9 mouse cellular contexts compared by ENCODE assay signal in the genomic region with DNA sequence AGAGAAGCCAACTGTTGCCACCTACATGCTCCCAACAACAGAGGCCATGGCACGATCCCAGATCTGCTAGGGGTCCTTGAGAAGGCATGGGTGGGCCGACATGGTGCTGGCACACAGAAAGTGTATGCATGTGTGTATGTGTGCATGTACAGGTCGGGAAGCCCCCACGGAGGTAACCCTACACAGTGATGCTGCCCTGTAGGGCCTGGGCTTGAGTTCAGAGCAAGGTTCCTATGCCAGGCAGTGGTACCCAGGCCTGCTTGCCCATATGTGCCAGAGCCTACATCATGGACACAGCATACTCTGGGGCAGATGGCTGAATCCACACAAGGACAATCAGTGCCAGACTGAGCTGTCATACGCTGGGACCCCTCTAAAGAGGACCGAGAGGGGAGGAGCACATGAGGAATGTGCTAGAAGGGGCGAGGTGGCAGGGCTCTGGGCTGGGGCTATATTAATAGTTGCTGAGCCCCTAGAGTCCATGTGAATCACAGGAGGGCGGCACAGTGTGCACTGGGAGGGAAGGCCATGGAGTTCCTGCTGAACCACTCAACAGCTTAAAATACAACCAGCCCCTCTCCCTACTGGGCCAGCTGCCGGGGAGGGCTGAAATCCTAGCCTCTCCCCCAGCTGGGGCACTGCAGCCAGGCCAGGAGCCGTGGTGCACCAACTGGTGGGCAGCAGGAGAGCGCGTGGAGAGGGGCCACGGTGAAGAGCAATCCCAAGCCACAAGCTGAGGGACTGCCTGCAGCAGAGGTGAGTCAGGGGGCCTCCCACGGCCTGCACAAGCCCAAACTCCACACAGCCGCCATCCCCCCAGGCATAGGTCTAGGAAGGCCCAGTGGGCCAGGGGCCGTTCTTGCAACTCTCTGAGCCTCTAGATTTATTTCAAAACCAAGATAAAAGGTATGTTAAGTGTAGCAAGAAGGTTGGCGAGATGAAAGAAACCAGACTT. TPM values are rescaled to one million over a fixed set of nuclear protein-coding genes. Genes with fewer than 3 reads are reported as not detected.
DNase-seq lines count a peak whose midpoint lies in the region; ATAC-seq and TF ChIP-seq lines count a peak whose summit lies in the region.
"Had no signal": no experiment of that assay in that cellular context is flagged by ENCODE, and none has a peak within 500 bp of the region (broad histone marks: within the 10 kb centered on the region; RNA-seq: fewer than 3 reads in every experiment).

No protein-coding gene starts in this region.

- no peak for ATAC-seq in hindbrain, embryonic 12.5 days (ENCODE audit: low FRiP score)
- ATAC-seq in hindbrain, embryonic 14.5 days (ENCODE audit: low FRiP score) = no peak
- ATAC-seq in forebrain, embryonic 13.5 days = peak; percentile 9; the same call in 1 of the 2 replicates
- ATAC-seq in intestine, embryonic 16.5 days = no peak

- no peaks in the 10 kb centered on the region for H3K9me3 ChIP-seq in hindbrain, embryonic 12.5 days (replicated peaks)
- no peaks in the 10 kb centered on the region for H3K9me3 ChIP-seq in hindbrain, embryonic 14.5 days (ENCODE audit: control insufficient read depth, low read length)
- H3K9me3 ChIP-seq in forebrain, embryonic 13.5 days (replicated peaks) = no peaks in the 10 kb centered on the region
- H3K9me3 ChIP-seq in intestine, embryonic 16.5 days (ENCODE audit: control insufficient read depth, low read length) = no peaks in the 10 kb centered on the region

- no peaks in the 10 kb centered on the region for H3K27me3 ChIP-seq in hindbrain, embryonic 12.5 days
- no peaks in the 10 kb centered on the region for H3K27me3 ChIP-seq in hindbrain, embryonic 14.5 days (ENCODE audit: control insufficient read depth, insufficient read depth, low read length)
- no peaks in the 10 kb centered on the region for H3K27me3 ChIP-seq in forebrain, embryonic 13.5 days
- H3K27me3 ChIP-seq in intestine, embryonic 16.5 days (replicated peaks; ENCODE audit: control insufficient read depth, insufficient read depth, low read length) = no peaks in the 10 kb centered on the region
- H3K27me3 ChIP-seq in thymus, adult 2 months (ENCODE audit: control insufficient read depth, insufficient read depth, low read length) = no peaks in the 10 kb centered on the region

- peak overlapping the region; percentile 25; the same call in 1 of the 2 replicates for H3K27ac ChIP-seq in hindbrain, embryonic 12.5 days
- H3K27ac ChIP-seq in hindbrain, embryonic 14.5 days = no peak overlapping the region
- no peak overlapping the region for H3K27ac ChIP-seq in forebrain, embryonic 13.5 days
- no peak overlapping the region for H3K27ac ChIP-seq in intestine, embryonic 16.5 days (ENCODE audit: low read length)
- no peak overlapping the region for H3K27ac ChIP-seq in thymus, adult 2 months (ENCODE audit: control insufficient read depth, insufficient read depth, low read length)

- no peak for DNase-seq in hindbrain, embryonic 14.5 days (ENCODE audit: low spot score)
- DNase-seq in right cerebral cortex, postnatal 10 days (ENCODE audit: low spot score in 2 of 2) = peak; percentile 25 to 33
- no peak for DNase-seq in right cerebral cortex, adult 18-20 months
- DNase-seq in B cell, adult 2 months = no peak
- no peak for DNase-seq in thymus, adult 2 months

- H3K9ac ChIP-seq in hindbrain, embryonic 12.5 days = 0 out of 2 replicates have a peak overlapping the region, but pooled peaks have one; percentile 2
- H3K9ac ChIP-seq in hindbrain, embryonic 14.5 days = no peak overlapping the region
- H3K9ac ChIP-seq in forebrain, embryonic 13.5 days = 0 out of 2 replicates have a peak overlapping the region, but pooled peaks have one; percentile 27
- peak overlapping the region; percentile 36 for H3K9ac ChIP-seq in intestine, embryonic 16.5 days (ENCODE audit: low read depth, low read length)

- WGBS in hindbrain, embryonic 12.5 days = 69% methylated on average over 17 of the region's 17 CpGs
- WGBS in hindbrain, embryonic 14.5 days = 80% methylated on average over 17 of the region's 17 CpGs
- 82% methylated on average over 17 of the region's 17 CpGs for WGBS in forebrain, embryonic 13.5 days
- 65% methylated on average over 17 of the region's 17 CpGs for WGBS in intestine, embryonic 16.5 days
- WGBS in thymus, adult 2 months = 92% methylated on average over 17 of the region's 17 CpGs

- H3K4me3 ChIP-seq in hindbrain, embryonic 12.5 days = no peak overlapping the region
- H3K4me3 ChIP-seq in hindbrain, embryonic 14.5 days (replicated peaks; ENCODE audit: low read length) = no peak overlapping the region
- no peak overlapping the region for H3K4me3 ChIP-seq in forebrain, embryonic 13.5 days
- H3K4me3 ChIP-seq in intestine, embryonic 16.5 days (ENCODE audit: low read length) = no peak overlapping the region
- H3K4me3 ChIP-seq in thymus, adult 2 months (ENCODE audit: control insufficient read depth, insufficient read depth, low read length) = no peak overlapping the region

- TF ChIP-seq CTCF in thymus, adult 2 months (IDR thresholded peaks at IDR 0.05; ENCODE audit: borderline replicate concordance, control insufficient read depth, extremely low read depth, insufficient read depth, low read length, poor library complexity) = no peak

- peaks cover 56% of the 10 kb centered on the region for H3K4me1 ChIP-seq in hindbrain, embryonic 12.5 days
- H3K4me1 ChIP-seq in hindbrain, embryonic 14.5 days (replicated peaks; ENCODE audit: control insufficient read depth, insufficient read depth, low read length) = peaks cover 33% of the 10 kb centered on the region; the same call in 1 of the 2 replicates
- H3K4me1 ChIP-seq in forebrain, embryonic 13.5 days = peaks cover 45% of the 10 kb centered on the region
- H3K4me1 ChIP-seq in intestine, embryonic 16.5 days (ENCODE audit: control insufficient read depth, insufficient read depth, low read length) = peaks cover 45% of the 10 kb centered on the region
- peaks cover 21% of the 10 kb centered on the region for H3K4me1 ChIP-seq in thymus, adult 2 months (replicated peaks; ENCODE audit: control insufficient read depth, insufficient read depth, low read length)

- no peak overlapping the region for H3K4me2 ChIP-seq in hindbrain, embryonic 12.5 days (replicated peaks)
- no peak overlapping the region for H3K4me2 ChIP-seq in hindbrain, embryonic 14.5 days (replicated peaks)
- no peak overlapping the region for H3K4me2 ChIP-seq in forebrain, embryonic 13.5 days
- H3K4me2 ChIP-seq in intestine, embryonic 16.5 days (ENCODE audit: low read depth, low read length) = no peak overlapping the region

- H3K36me3 ChIP-seq in hindbrain, embryonic 12.5 days = peaks cover 38% of the 10 kb centered on the region
- H3K36me3 ChIP-seq in hindbrain, embryonic 14.5 days (replicated peaks; ENCODE audit: control insufficient read depth, insufficient read depth) = peaks cover 31% of the 10 kb centered on the region
- H3K36me3 ChIP-seq in forebrain, embryonic 13.5 days (ENCODE audit: poor library complexity, severe bottlenecking) = peaks cover 43% of the 10 kb centered on the region
- peaks cover 18% of the 10 kb centered on the region for H3K36me3 ChIP-seq in intestine, embryonic 16.5 days (ENCODE audit: control insufficient read depth, insufficient read depth, low read length)
- H3K36me3 ChIP-seq in thymus, adult 2 months (ENCODE audit: control insufficient read depth, insufficient read depth, low read length) = peaks cover 8% of the 10 kb centered on the region

- TF ChIP-seq POLR2A in thymus, adult 2 months (IDR thresholded peaks at IDR 0.05; ENCODE audit: control insufficient read depth, extremely low read depth, insufficient read depth, low read length, poor library complexity) = no peak

RNA-seq across cellular contexts. Expression of a gene that starts 9.4 kb away (rescaled TPM):
- 307 and 342 TPM in 2 replicates for polyA plus RNA-seq in hindbrain, embryonic 12.5 days (2016; fragmentation: Nextera tagmentation; extraction: Ambion mirVana)
- polyA plus RNA-seq in hindbrain, embryonic 14.5 days (2014; fragmentation: Nextera tagmentation; extraction: Ambion mirVana) = 321 and 385 TPM in 2 replicates
- polyA plus RNA-seq in forebrain, embryonic 13.5 days (2015; fragmentation: Nextera tagmentation; extraction: Ambion mirVana) = 393 and 412 TPM in 2 replicates
- polyA plus RNA-seq in intestine, embryonic 16.5 days (2015; fragmentation: Nextera tagmentation; extraction: Ambion mirVana) = 418 and 429 TPM in 2 replicates
- 412 and 498 TPM in 2 replicates for polyA plus RNA-seq in thymus, adult 2 months (2012; rRNA removed)

RNA-seq across cellular contexts. Expression of a gene that starts 31.9 kb away (rescaled TPM):
- polyA plus RNA-seq in hindbrain, embryonic 12.5 days (2016; fragmentation: Nextera tagmentation; extraction: Ambion mirVana) = 646 and 653 TPM in 2 replicates
- polyA plus RNA-seq in hindbrain, embryonic 14.5 days (2014; fragmentation: Nextera tagmentation; extraction: Ambion mirVana) = 1,444 and 1,536 TPM in 2 replicates
- polyA plus RNA-seq in forebrain, embryonic 13.5 days (2015; fragmentation: Nextera tagmentation; extraction: Ambion mirVana) = 613 and 652 TPM in 2 replicates
- polyA plus RNA-seq in intestine, embryonic 16.5 days (2015; fragmentation: Nextera tagmentation; extraction: Ambion mirVana) = 660 and 691 TPM in 2 replicates
- polyA plus RNA-seq in thymus, adult 2 months (2012; rRNA removed) = 577 and 705 TPM in 2 replicates

RNA-seq across cellular contexts. Expression of a gene that starts 32.2 kb away (rescaled TPM):
- polyA plus RNA-seq in hindbrain, embryonic 12.5 days (2016; fragmentation: Nextera tagmentation; extraction: Ambion mirVana) = 57.1 and 62.8 TPM in 2 replicates
- polyA plus RNA-seq in hindbrain, embryonic 14.5 days (2014; fragmentation: Nextera tagmentation; extraction: Ambion mirVana) = 45.8 and 47.8 TPM in 2 replicates
- polyA plus RNA-seq in forebrain, embryonic 13.5 days (2015; fragmentation: Nextera tagmentation; extraction: Ambion mirVana) = 59.4 and 61.9 TPM in 2 replicates
- 46.7 and 52.0 TPM in 2 replicates for polyA plus RNA-seq in intestine, embryonic 16.5 days (2015; fragmentation: Nextera tagmentation; extraction: Ambion mirVana)
- 87.1 and 91.0 TPM in 2 replicates for polyA plus RNA-seq in thymus, adult 2 months (2012; rRNA removed)

RNA-seq across cellular contexts. Expression of a gene that starts 40.3 kb away (rescaled TPM):
- polyA plus RNA-seq in hindbrain, embryonic 12.5 days (2016; fragmentation: Nextera tagmentation; extraction: Ambion mirVana) = 0.09 and 0.10 TPM in 2 replicates
- polyA plus RNA-seq in hindbrain, embryonic 14.5 days (2014; fragmentation: Nextera tagmentation; extraction: Ambion mirVana) = 0.13 TPM in 1 of 2 replicates, not detected in the other
- 0.15 TPM in 1 of 2 replicates, not detected in the other for polyA plus RNA-seq in forebrain, embryonic 13.5 days (2015; fragmentation: Nextera tagmentation; extraction: Ambion mirVana)
- polyA plus RNA-seq in intestine, embryonic 16.5 days (2015; fragmentation: Nextera tagmentation; extraction: Ambion mirVana) = not detected in 2 replicates
- not detected in 2 replicates for polyA plus RNA-seq in thymus, adult 2 months (2012; rRNA removed)
- polyA plus RNA-seq: spleen, adult 2 months had no signal

Comparison
In these comparisons a context has a peak if more than half of its experiments do, and no peak if none do; other contexts are left out.
1. DNase-seq: peak in right cerebral cortex, postnatal 10 days (2 of 2); none in hindbrain, embryonic 14.5 days (single experiment), right cerebral cortex, adult 18-20 months (single experiment), B cell, adult 2 months (0 of 2) and thymus, adult 2 months (single experiment).